10 mouse cellular contexts compared by ENCODE assay signal in genomic region chr17:29702938-29703710, GRCm38 (mm10). TPM values are rescaled to one million over a fixed set of nuclear protein-coding genes. Genes with fewer than 3 reads are reported as not detected.
DNase-seq lines count a peak whose midpoint lies in the region; ATAC-seq and TF ChIP-seq lines count a peak whose summit lies in the region.
"Had no signal": no experiment of that assay in that cellular context is flagged by ENCODE, and none has a peak within 500 bp of the region (broad histone marks: within the 10 kb centered on the region; RNA-seq: fewer than 3 reads in every experiment).

No protein-coding gene starts in this region.

- intact Hi-C loops in left cerebral cortex, postnatal 4 days (cut with DNase I): no loop called here
- intact Hi-C loops in left cerebral cortex, postnatal 36 days (cut with DNase I): no loop called here

- no peak overlapping the region for H3K4me3 ChIP-seq in bone marrow macrophage, adult 2 months (ENCODE audit: insufficient read depth, low read length)
- no peak overlapping the region for H3K4me3 ChIP-seq in forebrain, embryonic 16.5 days (replicated peaks; ENCODE audit: low read length)
- no peak overlapping the region for H3K4me3 ChIP-seq in kidney, embryonic 14.5 days (ENCODE audit: low read length)
- H3K4me3 ChIP-seq: lung, embryonic 15.5 days; midbrain, embryonic 12.5 days had no signal

- no peaks in the 10 kb centered on the region for H3K27me3 ChIP-seq in forebrain, embryonic 16.5 days (replicated peaks; ENCODE audit: control insufficient read depth, insufficient read depth, low read length)
- no peaks in the 10 kb centered on the region for H3K27me3 ChIP-seq in kidney, embryonic 14.5 days (ENCODE audit: control insufficient read depth, insufficient read depth, low read length)
- H3K27me3 ChIP-seq: lung, embryonic 15.5 days; midbrain, embryonic 12.5 days had no signal

- WGBS in forebrain, embryonic 16.5 days: 58% methylated on average over 4 of the region's 4 CpGs
- WGBS in kidney, embryonic 14.5 days: 81% methylated on average over 4 of the region's 4 CpGs

- H3K4me1 ChIP-seq in bone marrow macrophage, adult 2 months (ENCODE audit: control insufficient read depth, insufficient read depth, low read length): peaks cover 17% of the 10 kb centered on the region
- H3K4me1 ChIP-seq in forebrain, embryonic 16.5 days (replicated peaks; ENCODE audit: control insufficient read depth, insufficient read depth, low read length): peaks cover 42% of the 10 kb centered on the region
- H3K4me1 ChIP-seq in kidney, embryonic 14.5 days (ENCODE audit: control insufficient read depth, insufficient read depth, low read length): peaks cover 9% of the 10 kb centered on the region

- TF ChIP-seq CTCF in bone marrow macrophage, adult 2 months (IDR thresholded peaks at IDR 0.05; ENCODE audit: low read depth, low read length): peak; percentile 13; the same call in 1 of the 2 replicates

- no peak overlapping the region; the same call in 1 of the 2 replicates for H3K9ac ChIP-seq in forebrain, embryonic 16.5 days (replicated peaks; ENCODE audit: low read depth, low read length)
- H3K9ac ChIP-seq in kidney, embryonic 14.5 days (ENCODE audit: low read depth, low read length): no peak overlapping the region
- H3K9ac ChIP-seq: lung, embryonic 15.5 days; midbrain, embryonic 12.5 days had no signal

- no peak overlapping the region for H3K27ac ChIP-seq in bone marrow macrophage, adult 2 months (ENCODE audit: insufficient read depth, low read depth, low read length)
- H3K27ac ChIP-seq in forebrain, embryonic 16.5 days (ENCODE audit: low read length): peak overlapping the region; percentile 49
- H3K27ac ChIP-seq in kidney, embryonic 14.5 days (ENCODE audit: low read depth, low read length): no peak overlapping the region
- H3K27ac ChIP-seq: lung, embryonic 15.5 days; midbrain, embryonic 12.5 days had no signal

- no peak for TF ChIP-seq POLR2A in bone marrow macrophage, adult 2 months (IDR thresholded peaks at IDR 0.05; ENCODE audit: borderline replicate concordance, low read depth, low read length)

- peaks cover 12% of the 10 kb centered on the region for H3K36me3 ChIP-seq in forebrain, embryonic 16.5 days (ENCODE audit: control insufficient read depth, insufficient read depth)
- peaks cover 59% of the 10 kb centered on the region for H3K36me3 ChIP-seq in kidney, embryonic 14.5 days (ENCODE audit: control insufficient read depth, insufficient read depth, low read length)

- no peak overlapping the region for H3K4me2 ChIP-seq in forebrain, embryonic 16.5 days (ENCODE audit: low read length)
- H3K4me2 ChIP-seq in kidney, embryonic 14.5 days (replicated peaks; ENCODE audit: low read depth, low read length): no peak overlapping the region
- H3K4me2 ChIP-seq: lung, embryonic 15.5 days; midbrain, embryonic 12.5 days had no signal

- peak; percentile 68 for DNase-seq in left cerebral cortex, postnatal 4 days
- no peak for DNase-seq in left cerebral cortex, postnatal 36 days (ENCODE audit: low spot score in 2 of 2)
- peak; percentile 56 to 77 for DNase-seq in layer of hippocampus, postnatal 36 days
- DNase-seq in spleen, postnatal 10 days (ENCODE audit: low spot score in 2 of 2): no peak
- DNase-seq: kidney, postnatal 14 days had no signal

- H3K9me3 ChIP-seq in forebrain, embryonic 16.5 days (ENCODE audit: control insufficient read depth, low read length): no peaks in the 10 kb centered on the region
- no peaks in the 10 kb centered on the region for H3K9me3 ChIP-seq in kidney, embryonic 14.5 days (ENCODE audit: control insufficient read depth, low read length)
- H3K9me3 ChIP-seq: lung, embryonic 15.5 days; midbrain, embryonic 12.5 days had no signal

- ATAC-seq in forebrain, embryonic 16.5 days: peak; percentile 58
- ATAC-seq in kidney, embryonic 14.5 days (ENCODE audit: low FRiP score, low TSS enrichment): no peak

RNA-seq across cellular contexts. Expression of gene Ccdc167, which starts 13.7 kb away (rescaled TPM):
- total RNA-seq in left cerebral cortex, postnatal 4 days (2021): 10 to 100 TPM; 11.6 to 13.5 TPM
- total RNA-seq in left cerebral cortex, postnatal 36 days (2021): 10 to 100 TPM; 15.3 to 22.4 TPM
- 14.5 and 16.3 TPM in 2 replicates for polyA plus RNA-seq in bone marrow macrophage, adult 2 months (2012; ENCODE audit: insufficient read depth, insufficient read length, missing spikeins)
- polyA plus RNA-seq in forebrain, embryonic 16.5 days (2015; fragmentation: Nextera tagmentation; extraction: Ambion mirVana): 9.3 and 11.6 TPM in 2 replicates
- total RNA-seq in layer of hippocampus, postnatal 36 days (2021): 10 to 100 TPM; 21.7 to 25.5 TPM
- 14.8 and 17.5 TPM in 2 replicates for polyA plus RNA-seq in kidney, embryonic 14.5 days (2014; fragmentation: Nextera tagmentation; extraction: Ambion mirVana)

RNA-seq across cellular contexts. Expression of gene Cmtr1, which starts 42.7 kb away (rescaled TPM):
- 10 to 100 TPM; 81.9 to 85.9 TPM for total RNA-seq in left cerebral cortex, postnatal 4 days (2021)
- total RNA-seq in left cerebral cortex, postnatal 36 days (2021): 100 to 1,000 TPM; 112 to 125 TPM
- polyA plus RNA-seq in bone marrow macrophage, adult 2 months (2012; ENCODE audit: insufficient read depth, insufficient read length, missing spikeins): 60.7 and 61.3 TPM in 2 replicates
- 132 and 146 TPM in 2 replicates for polyA plus RNA-seq in forebrain, embryonic 16.5 days (2015; fragmentation: Nextera tagmentation; extraction: Ambion mirVana)
- 100 to 1,000 TPM; 110 to 112 TPM for total RNA-seq in layer of hippocampus, postnatal 36 days (2021)
- 102 and 111 TPM in 2 replicates for polyA plus RNA-seq in kidney, embryonic 14.5 days (2014; fragmentation: Nextera tagmentation; extraction: Ambion mirVana)

Comparison
In these comparisons a context has a peak if more than half of its experiments do, and no peak if none do; other contexts are left out.
1. DNase-seq: peak in left cerebral cortex, postnatal 4 days (single experiment) and layer of hippocampus, postnatal 36 days (2 of 2); none in left cerebral cortex, postnatal 36 days (0 of 2) and spleen, postnatal 10 days (0 of 2).